Comparison of ENCODE assay signal across 13 mouse cellular contexts in genomic region chr7:127813821-127814220, GRCm38 (mm10). TPM values are rescaled to one million over a fixed set of nuclear protein-coding genes. Genes with fewer than 3 reads are reported as not detected.
DNase-seq lines count a peak whose midpoint lies in the region; ATAC-seq and TF ChIP-seq lines count a peak whose summit lies in the region.
"Had no signal": no experiment of that assay in that cellular context is flagged by ENCODE, and none has a peak within 500 bp of the region (broad histone marks: within the 10 kb centered on the region; RNA-seq: fewer than 3 reads in every experiment).

No protein-coding gene starts in this region.

- H3K4me1 ChIP-seq in heart, embryonic 13.5 days: peaks cover 14% of the 10 kb centered on the region
- H3K4me1 ChIP-seq in lung, postnatal 0 days (ENCODE audit: insufficient read depth, low read depth, low read length): no peaks in the 10 kb centered on the region
- H3K4me1 ChIP-seq in olfactory bulb, adult 2 months (ENCODE audit: control insufficient read depth, insufficient read depth, low read length): peaks cover 50% of the 10 kb centered on the region
- H3K4me1 ChIP-seq: midbrain, embryonic 10.5 days; neural tube, embryonic 13.5 days had no signal

- no peak overlapping the region for H3K4me3 ChIP-seq in heart, embryonic 13.5 days
- H3K4me3 ChIP-seq in lung, postnatal 0 days (ENCODE audit: low read depth, low read length): no peak overlapping the region
- H3K4me3 ChIP-seq in olfactory bulb, adult 2 months (ENCODE audit: insufficient read depth, low read depth, low read length): no peak overlapping the region
- H3K4me3 ChIP-seq: midbrain, embryonic 10.5 days; neural tube, embryonic 13.5 days had no signal

- H3K27me3 ChIP-seq in heart, embryonic 13.5 days (replicated peaks): no peaks in the 10 kb centered on the region
- no peaks in the 10 kb centered on the region for H3K27me3 ChIP-seq in lung, postnatal 0 days (replicated peaks; ENCODE audit: insufficient read depth, low read length)
- H3K27me3 ChIP-seq: neural tube, embryonic 13.5 days had no signal

- ATAC-seq in heart, embryonic 13.5 days (ENCODE audit: extremely low read depth, insufficient number of reproducible peaks, low FRiP score, low TSS enrichment): no peak
- ATAC-seq in lung, postnatal 0 days: no peak

- H3K9me3 ChIP-seq in heart, embryonic 13.5 days: no peaks in the 10 kb centered on the region
- no peaks in the 10 kb centered on the region for H3K9me3 ChIP-seq in lung, postnatal 0 days (ENCODE audit: low read length)
- H3K9me3 ChIP-seq: G1E; midbrain, embryonic 10.5 days; neural tube, embryonic 13.5 days had no signal

- H3K9ac ChIP-seq in heart, embryonic 13.5 days: no peak overlapping the region
- H3K9ac ChIP-seq in lung, postnatal 0 days (replicated peaks; ENCODE audit: low read depth): no peak overlapping the region
- H3K9ac ChIP-seq: neural tube, embryonic 13.5 days had no signal

- 0 out of 2 replicates have a peak overlapping the region, but pooled peaks have one; percentile 14 for H3K4me2 ChIP-seq in heart, embryonic 13.5 days
- H3K4me2 ChIP-seq in lung, postnatal 0 days (replicated peaks; ENCODE audit: low read depth, low read length): peak overlapping the region; percentile 11; the same call in 1 of the 2 replicates
- H3K4me2 ChIP-seq: neural tube, embryonic 13.5 days had no signal

- peaks cover 8% of the 10 kb centered on the region; the same call in 1 of the 2 replicates for H3K36me3 ChIP-seq in heart, embryonic 13.5 days
- no peaks in the 10 kb centered on the region for H3K36me3 ChIP-seq in lung, postnatal 0 days (ENCODE audit: insufficient read depth, low read length)
- H3K36me3 ChIP-seq: G1E had no signal

- no peak for TF ChIP-seq POLR2A in olfactory bulb, adult 2 months (IDR thresholded peaks at IDR 0.05; ENCODE audit: insufficient read depth, low read depth, low read length)

- no peak for TF ChIP-seq EP300 in lung, postnatal 0 days (IDR thresholded peaks at IDR 0.05)

- peak overlapping the region; percentile 53 for H3K27ac ChIP-seq in heart, embryonic 13.5 days (replicated peaks)
- peak overlapping the region; percentile 32; the same call in 1 of the 2 replicates for H3K27ac ChIP-seq in lung, postnatal 0 days (ENCODE audit: low read length)
- peak overlapping the region; percentile 84 for H3K27ac ChIP-seq in olfactory bulb, adult 2 months (ENCODE audit: insufficient read depth, low read depth, low read length)
- H3K27ac ChIP-seq: midbrain, embryonic 10.5 days; neural tube, embryonic 13.5 days had no signal

- 73% methylated on average over 4 of the region's 4 CpGs for WGBS in heart, embryonic 13.5 days
- WGBS in lung, postnatal 0 days: 48% methylated on average over 4 of the region's 4 CpGs
- 22% methylated on average over 4 of the region's 4 CpGs for WGBS in olfactory bulb, adult 2 months

- DNase-seq in adrenal gland, adult 2 months: peak; percentile 49
- no peak for DNase-seq in adrenal gland, postnatal 25 days
- no peak for DNase-seq in heart, postnatal 10 days
- DNase-seq in lung, postnatal 0 days (ENCODE audit: low spot score): no peak
- no peak for DNase-seq in lung, adult 18-20 months
- DNase-seq in right cerebral cortex, postnatal 36 days (ENCODE audit: low spot score in 2 of 2): no peak
- DNase-seq: thymus, postnatal 36 days had no signal

- no peak for TF ChIP-seq CTCF in lung, postnatal 0 days (IDR thresholded peaks at IDR 0.05)
- no peak for TF ChIP-seq CTCF in olfactory bulb, adult 2 months (IDR thresholded peaks at IDR 0.05; ENCODE audit: insufficient read depth, low read depth, low read length)

- intact Hi-C loops in heart, postnatal 10 days (cut with DNase I): loop anchor here (2.0 kb wide), 1 partner anchor 29 kb away; no protein-coding TSS in a partner anchor

RNA-seq across cellular contexts. Expression of gene Stx4a, which starts 10.3 kb away (rescaled TPM):
- 100 to 1,000 TPM in 1 of 2 experiments, 10 to 100 TPM in 1; 79.6 to 102 TPM for total RNA-seq in adrenal gland, adult 2 months (2021)
- 52.2 and 54.0 TPM in 2 replicates for polyA plus RNA-seq in adrenal gland, adult 2 months (2012; rRNA removed)
- 101 and 122 TPM in 2 replicates for total RNA-seq in adrenal gland, postnatal 25 days (2021)
- polyA plus RNA-seq in heart, embryonic 13.5 days (2015; fragmentation: Nextera tagmentation; extraction: Ambion mirVana): 39.2 and 48.9 TPM in 2 replicates
- 10 to 100 TPM; 69.2 to 72.5 TPM for total RNA-seq in heart, postnatal 10 days (2021)
- polyA plus RNA-seq in lung, postnatal 0 days (2015; fragmentation: Nextera tagmentation; extraction: Ambion mirVana): 41.3 and 49.2 TPM in 2 replicates
- not detected in 2 replicates for polyA plus RNA-seq in olfactory bulb, adult 2 months (2012; ENCODE audit: insufficient read depth, insufficient read length, low replicate concordance, missing spikeins)

RNA-seq across cellular contexts. Expression of gene Stx1b, which starts 10.5 kb away (rescaled TPM):
- 1 to 10 TPM; 5.0 to 6.9 TPM for total RNA-seq in adrenal gland, adult 2 months (2021)
- polyA plus RNA-seq in adrenal gland, adult 2 months (2012; rRNA removed): 8.5 and 11.4 TPM in 2 replicates
- total RNA-seq in adrenal gland, postnatal 25 days (2021): 4.2 and 8.0 TPM in 2 replicates
- 1.1 and 1.7 TPM in 2 replicates for polyA plus RNA-seq in heart, embryonic 13.5 days (2015; fragmentation: Nextera tagmentation; extraction: Ambion mirVana)
- total RNA-seq in heart, postnatal 10 days (2021): 1 to 10 TPM in 1 of 2 experiments, under 1 TPM in 1; 0.89 to 1.7 TPM
- polyA plus RNA-seq in lung, postnatal 0 days (2015; fragmentation: Nextera tagmentation; extraction: Ambion mirVana): 0.74 and 0.94 TPM in 2 replicates
- polyA plus RNA-seq in olfactory bulb, adult 2 months (2012; ENCODE audit: insufficient read depth, insufficient read length, low replicate concordance, missing spikeins): 303 TPM in 1 of 2 replicates, not detected in the other

RNA-seq across cellular contexts. Expression of gene Hsd3b7, which starts 13.4 kb away (rescaled TPM):
- total RNA-seq in adrenal gland, adult 2 months (2021): 10 to 100 TPM; 45.5 to 46.2 TPM
- polyA plus RNA-seq in adrenal gland, adult 2 months (2012; rRNA removed): 83.9 and 86.5 TPM in 2 replicates
- total RNA-seq in adrenal gland, postnatal 25 days (2021): 49.1 and 66.2 TPM in 2 replicates
- polyA plus RNA-seq in heart, embryonic 13.5 days (2015; fragmentation: Nextera tagmentation; extraction: Ambion mirVana): 19.5 and 21.6 TPM in 2 replicates
- 10 to 100 TPM; 15.9 to 16.1 TPM for total RNA-seq in heart, postnatal 10 days (2021)
- polyA plus RNA-seq in lung, postnatal 0 days (2015; fragmentation: Nextera tagmentation; extraction: Ambion mirVana): 52.8 and 55.8 TPM in 2 replicates
- not detected in 2 replicates for polyA plus RNA-seq in olfactory bulb, adult 2 months (2012; ENCODE audit: insufficient read depth, insufficient read length, low replicate concordance, missing spikeins)

RNA-seq across cellular contexts. Expression of gene Gm49388, which starts 28.4 kb away (rescaled TPM):
- total RNA-seq in adrenal gland, adult 2 months (2021): 1 to 10 TPM; 2.2 to 4.6 TPM
- not detected in 2 replicates for polyA plus RNA-seq in adrenal gland, adult 2 months (2012; rRNA removed)
- 4.4 and 6.9 TPM in 2 replicates for total RNA-seq in adrenal gland, postnatal 25 days (2021)
- not detected in 2 replicates for polyA plus RNA-seq in heart, embryonic 13.5 days (2015; fragmentation: Nextera tagmentation; extraction: Ambion mirVana)
- total RNA-seq in heart, postnatal 10 days (2021): 1 to 10 TPM; 2.7 to 3.1 TPM
- polyA plus RNA-seq in lung, postnatal 0 days (2015; fragmentation: Nextera tagmentation; extraction: Ambion mirVana): not detected in 2 replicates
- polyA plus RNA-seq in olfactory bulb, adult 2 months (2012; ENCODE audit: insufficient read depth, insufficient read length, low replicate concordance, missing spikeins): not detected in 2 replicates
- polyA plus RNA-seq: embryonic facial prominence, embryonic 14.5 days; neural tube, embryonic 13.5 days had no signal

RNA-seq across cellular contexts. Expression of gene Setd1a, which starts 37.4 kb away (rescaled TPM):
- 10 to 100 TPM; 36.0 to 42.6 TPM for total RNA-seq in adrenal gland, adult 2 months (2021)
- 12.6 and 15.9 TPM in 2 replicates for polyA plus RNA-seq in adrenal gland, adult 2 months (2012; rRNA removed)
- 36.9 and 49.8 TPM in 2 replicates for total RNA-seq in adrenal gland, postnatal 25 days (2021)
- polyA plus RNA-seq in heart, embryonic 13.5 days (2015; fragmentation: Nextera tagmentation; extraction: Ambion mirVana): 12.6 and 17.0 TPM in 2 replicates
- 10 to 100 TPM; 26.1 to 29.9 TPM for total RNA-seq in heart, postnatal 10 days (2021)
- 10.5 and 11.0 TPM in 2 replicates for polyA plus RNA-seq in lung, postnatal 0 days (2015; fragmentation: Nextera tagmentation; extraction: Ambion mirVana)
- 526 TPM in 1 of 2 replicates, not detected in the other for polyA plus RNA-seq in olfactory bulb, adult 2 months (2012; ENCODE audit: insufficient read depth, insufficient read length, low replicate concordance, missing spikeins)

Comparison
In these comparisons a context has a peak if more than half of its experiments do, and no peak if none do; other contexts are left out.
1. H3K27ac ChIP-seq: peak in every context shown above with its lines; median percentile 84 in olfactory bulb, adult 2 months; 53 in heart, embryonic 13.5 days; 32 in lung, postnatal 0 days.
2. RNA of gene Hsd3b7, which starts 13.4 kb away (polyA plus RNA-seq): 83.9 to 86.5 TPM in adrenal gland, adult 2 months, 52.8 to 55.8 TPM in lung, postnatal 0 days and 19.5 to 21.6 TPM in heart, embryonic 13.5 days; not detected in olfactory bulb, adult 2 months; every median in the first group is over 10 times any median in the second.